Mouse (Mus musculus): ENCODE results near the gene Gria1.

The Gria1 gene

GRCm38 (mm10) chr11:57062441-57062840, 51.3 kb downstream of the Gria1 start:
- no peak for DNase-seq (ENCODE audit: low read depth, low spot score)

GRCm38 (mm10) chr11:57070196-57070901, 59.2 kb downstream of the Gria1 start:
- no peak for DNase-seq (ENCODE audit: low read depth, low spot score)

GRCm38 (mm10) chr11:57072171-57072570, 61.0 kb downstream of the Gria1 start:
- DNase-seq (ENCODE audit: low read depth, low spot score), result no peak

- no peak for DNase-seq (ENCODE audit: low read depth, low spot score)
Measured at GRCm38 (mm10) chr11:57079423-57079822, 68.2 kb downstream of the Gria1 start.

- no peak for DNase-seq (ENCODE audit: low read depth, low spot score)
Measured at GRCm38 (mm10) chr11:57089527-57089926, 78.3 kb downstream of the Gria1 start.

GRCm38 (mm10) chr11:57090705-57091104, 79.5 kb downstream of the Gria1 start:
- DNase-seq (ENCODE audit: low read depth, low spot score), result no peak

GRCm38 (mm10) chr11:57091276-57091914, 80.2 kb downstream of the Gria1 start:
- DNase-seq (ENCODE audit: low read depth, low spot score), result no peak

GRCm38 (mm10) chr11:57100491-57100890, 89.3 kb downstream of the Gria1 start:
- no peak for DNase-seq (ENCODE audit: low read depth, low spot score)

GRCm38 (mm10) chr11:57103751-57104254, 92.6 kb downstream of the Gria1 start:
- no peak for DNase-seq (ENCODE audit: low read depth, low spot score)

- no peak for DNase-seq (ENCODE audit: low read depth, low spot score)
Measured at GRCm38 (mm10) chr11:57105683-57106082, 94.5 kb downstream of the Gria1 start.

- DNase-seq (ENCODE audit: low read depth, low spot score), result no peak
Measured at GRCm38 (mm10) chr11:57112386-57112785, 101.2 kb downstream of the Gria1 start.

- DNase-seq (ENCODE audit: low read depth, low spot score), result no peak
Measured at GRCm38 (mm10) chr11:57114410-57114809, 103.2 kb downstream of the Gria1 start.

GRCm38 (mm10) chr11:57127066-57127465, 115.9 kb downstream of the Gria1 start:
- DNase-seq (ENCODE audit: low read depth, low spot score), result no peak

- DNase-seq (ENCODE audit: low read depth, low spot score), result no peak
Measured at GRCm38 (mm10) chr11:57140162-57140780, 129.1 kb downstream of the Gria1 start.

GRCm38 (mm10) chr11:57143681-57144080, 132.5 kb downstream of the Gria1 start:
- DNase-seq (ENCODE audit: low read depth, low spot score), result no peak

GRCm38 (mm10) chr11:57145192-57145591, 134.0 kb downstream of the Gria1 start:
- no peak for DNase-seq (ENCODE audit: low read depth, low spot score)

- DNase-seq (ENCODE audit: low read depth, low spot score), result no peak
Measured at GRCm38 (mm10) chr11:57145704-57146103, 134.5 kb downstream of the Gria1 start.

- DNase-seq (ENCODE audit: low read depth, low spot score), result no peak
Measured at GRCm38 (mm10) chr11:57151674-57152073, 140.5 kb downstream of the Gria1 start.

GRCm38 (mm10) chr11:57154998-57155397, 143.8 kb downstream of the Gria1 start:
- no peak for DNase-seq (ENCODE audit: low read depth, low spot score)

GRCm38 (mm10) chr11:57159412-57159811, 148.2 kb downstream of the Gria1 start:
- DNase-seq (ENCODE audit: low read depth, low spot score), result no peak

- DNase-seq (ENCODE audit: low read depth, low spot score), result no peak
Measured at GRCm38 (mm10) chr11:57160076-57160475, 148.9 kb downstream of the Gria1 start.

GRCm38 (mm10) chr11:57162931-57163330, 151.7 kb downstream of the Gria1 start:
- DNase-seq (ENCODE audit: low read depth, low spot score), result no peak

GRCm38 (mm10) chr11:57170058-57170457, 158.9 kb downstream of the Gria1 start:
- DNase-seq (ENCODE audit: low read depth, low spot score), result no peak

Data from A20 (cell line).